Mouse (Mus musculus) frontal cortex, adult 2 months (tissue): ENCODE measurements at regions not wholly inside any gene's neighbourhood (a gene's known extent, or its start where the extent isn't known, plus 50 kb on each side); places are given as distances from the start of the nearest gene placed in this dataset.
"Not testable (repeated sequence)": the region's sequence is repeated elsewhere in the genome, so short reads cannot be mapped to it uniquely, and the experiment has no call there.

Experiments
- DNase-seq, 2 experiments: peaks; one replicate each; pipeline ENCODE4 v3.0.0; 2022; ENCODE audit warnings: low spot score in 1 of 2; ENCODE audit errors: extremely low spot score in 1 of 2

DNA sequence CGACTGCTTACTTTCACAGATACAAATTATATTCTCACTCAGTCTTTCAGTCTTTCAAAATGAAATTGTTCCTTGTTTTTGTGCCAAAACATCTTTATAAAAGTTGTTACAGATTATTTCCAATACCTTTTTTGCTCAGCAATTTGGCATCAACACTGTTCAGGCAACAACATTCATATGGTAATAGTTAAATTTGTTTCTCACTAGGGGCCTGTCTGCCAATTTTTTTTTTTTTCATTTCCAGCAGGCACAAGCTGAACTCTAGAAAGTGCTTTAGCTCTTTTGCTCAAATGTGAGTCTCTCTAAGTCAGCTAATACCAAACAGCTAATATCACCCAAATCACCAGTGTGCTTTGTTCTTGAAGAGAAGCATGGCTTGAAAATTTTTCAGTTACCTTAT, 199.4 kb downstream of the Antxr2 start:
- DNase-seq, result no peak

DNA sequence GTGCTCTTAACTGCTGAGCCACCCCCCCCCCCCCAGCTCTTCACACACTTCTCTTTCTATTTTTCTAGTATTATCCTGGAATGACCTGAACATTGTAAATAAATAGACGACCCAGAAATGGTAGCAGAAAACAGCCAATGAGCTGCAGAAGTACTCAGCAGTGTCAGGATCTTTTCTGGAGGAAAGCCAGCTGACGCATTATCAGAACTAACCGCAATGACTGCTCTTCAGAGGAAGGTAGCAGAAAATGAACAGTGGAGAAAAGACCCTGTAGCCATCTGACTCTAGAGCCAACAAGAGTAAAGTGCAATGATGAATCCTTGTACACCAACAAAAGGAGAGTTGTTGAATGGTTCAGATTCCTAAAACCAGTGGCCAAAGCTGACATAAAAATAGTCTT, 213.4 kb downstream of the Antxr2 start:
- no peak for DNase-seq

GRCm38 (mm10) chr5:97815357-97815756, 215.5 kb downstream of the Antxr2 start:
- no peak for DNase-seq

GRCm38 (mm10) chr5:97814700-97815099, 216.1 kb downstream of the Antxr2 start:
- DNase-seq, result no peak

- DNase-seq, result no peak
Observed at GRCm38 (mm10) chr5:97812611-97813350, 218.1 kb downstream of the Antxr2 start.

DNA sequence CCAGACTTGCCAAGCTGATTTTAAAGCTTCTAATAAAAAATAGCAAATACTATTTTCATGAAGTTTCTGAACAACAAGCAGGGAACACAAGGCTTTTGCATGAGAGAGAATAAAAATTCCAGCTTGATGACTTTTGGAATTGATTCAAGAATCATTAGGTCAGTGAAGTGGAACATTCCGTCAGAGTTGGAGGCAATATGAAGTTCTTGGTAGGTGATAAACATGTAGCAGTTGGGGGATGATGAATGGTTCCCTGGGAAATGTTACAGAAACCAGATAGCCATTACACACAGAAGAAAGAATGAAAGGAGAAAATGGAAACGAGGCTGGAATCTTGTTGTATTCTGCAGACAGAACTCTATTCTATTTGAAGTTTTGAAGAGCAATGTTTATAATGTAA, 221.8 kb downstream of the Antxr2 start:
- no peak for DNase-seq

- DNase-seq, result no peak
Observed at GRCm38 (mm10) chr5:97807171-97807570, 223.7 kb downstream of the Antxr2 start.

GRCm38 (mm10) chr5:97806754-97807153, 224.1 kb downstream of the Antxr2 start:
- no peak for DNase-seq

DNA sequence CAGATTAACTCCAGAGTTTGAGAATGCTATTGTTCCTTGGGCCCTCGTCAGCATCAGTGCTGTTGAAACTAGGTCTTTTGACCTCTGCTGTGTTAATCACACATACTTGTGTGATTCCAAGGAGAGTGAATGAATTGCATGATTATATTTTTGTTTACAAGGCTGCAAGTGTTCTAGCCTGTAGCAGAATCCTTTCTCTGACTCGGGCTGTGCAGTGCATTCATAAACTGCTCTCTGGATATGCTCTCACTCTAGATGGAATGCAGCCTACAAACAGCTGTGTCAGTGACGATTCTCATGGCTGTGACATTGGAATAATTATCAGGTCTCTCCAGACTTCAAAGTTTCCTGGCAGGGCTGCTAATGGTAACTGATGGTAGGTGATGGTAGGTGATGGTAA, 230.8 kb downstream of the Antxr2 start:
- no peak for DNase-seq

- no peak for DNase-seq
Observed at GRCm38 (mm10) chr5:97788175-97788574, 242.7 kb downstream of the Antxr2 start.

- DNase-seq, result no peak
Observed at GRCm38 (mm10) chr5:97787001-97787400, 243.8 kb downstream of the Antxr2 start.

GRCm38 (mm10) chr5:97775100-97775499, 255.7 kb downstream of the Antxr2 start:
- not testable (repeated sequence) for DNase-seq

GRCm38 (mm10) chr5:97773451-97773850, 257.4 kb downstream of the Antxr2 start:
- DNase-seq, result not testable (repeated sequence)

GRCm38 (mm10) chr5:97737339-97737738, 280.5 kb upstream of the Gk2 start:
- no peak for DNase-seq

- DNase-seq, result no peak
Observed at GRCm38 (mm10) chr5:97730920-97731319, 274.1 kb upstream of the Gk2 start.

- DNase-seq, result not testable (repeated sequence)
Observed at GRCm38 (mm10) chr5:97719364-97719763, 262.5 kb upstream of the Gk2 start.

DNA sequence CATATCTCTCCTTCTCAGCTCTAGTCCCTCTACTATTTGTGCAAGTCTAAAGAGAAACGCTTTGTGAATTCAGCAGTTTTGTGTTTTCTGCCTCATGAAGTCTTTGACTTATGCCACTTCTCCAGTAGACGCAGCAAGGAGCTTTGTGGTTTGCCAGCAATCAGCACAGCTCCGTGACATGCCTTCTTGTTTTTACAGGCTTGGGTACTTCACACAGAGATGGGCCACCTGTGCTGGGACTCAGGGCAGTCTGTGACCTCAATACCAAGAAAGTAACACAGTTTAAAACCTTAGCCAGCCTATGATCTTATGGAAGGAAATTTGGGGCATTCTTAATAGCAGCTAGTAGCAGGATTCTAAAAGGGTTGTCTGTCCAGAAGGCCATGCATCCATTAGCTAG, 248.4 kb upstream of the Gk2 start:
- DNase-seq, result no peak

DNA sequence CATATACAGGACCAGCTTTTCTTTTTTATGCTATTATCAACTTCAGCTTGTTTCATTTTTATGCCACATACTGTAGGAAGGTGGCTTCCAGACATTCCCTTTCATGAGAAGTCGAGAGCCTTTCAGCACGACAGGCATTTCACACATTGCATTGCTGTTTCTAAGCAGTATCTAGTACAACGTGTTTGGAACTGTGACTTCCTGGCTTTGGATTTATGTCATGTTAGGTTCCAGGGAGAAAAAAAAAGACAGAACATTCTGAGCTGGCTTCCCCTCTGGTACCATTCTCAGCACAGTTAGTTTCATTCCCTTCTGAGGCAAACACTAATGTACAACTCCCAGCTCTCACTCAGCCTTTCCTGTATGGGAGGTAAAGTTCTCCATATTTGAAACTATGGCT, 243.7 kb upstream of the Gk2 start:
- peak; percentile 44 to 45 for DNase-seq

DNA sequence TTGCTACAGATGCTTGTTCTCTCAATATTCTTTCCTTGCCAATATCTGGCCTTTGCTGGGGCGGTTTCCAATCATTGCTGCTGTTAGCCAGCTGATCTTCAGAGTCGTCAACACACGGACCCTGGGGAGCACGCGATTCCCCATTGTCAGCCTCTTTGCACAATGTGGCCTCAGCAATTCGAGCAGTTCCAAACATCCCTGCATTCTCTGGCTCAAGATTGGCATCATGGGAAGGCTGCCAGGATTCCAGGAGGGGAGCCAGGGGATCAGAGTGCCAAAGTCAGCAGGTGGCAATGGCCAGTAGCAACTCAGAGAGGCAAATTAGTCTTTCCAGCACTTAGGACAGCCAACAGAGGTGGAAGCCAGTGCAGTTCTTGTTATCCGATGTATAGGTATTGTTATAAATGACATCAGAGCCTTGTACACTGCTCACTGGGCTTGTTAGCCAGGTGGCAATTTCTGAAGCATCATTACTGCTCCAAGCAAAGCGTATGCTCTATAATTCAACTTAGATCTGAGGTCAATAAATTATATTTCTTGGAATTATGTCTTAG, 240.8 kb upstream of the Gk2 start:
- DNase-seq, result peak in 1 of 2 experiments; percentile 4

GRCm38 (mm10) chr5:97693333-97693940, 236.6 kb upstream of the Gk2 start:
- peak in 1 of 2 experiments; percentile 45 for DNase-seq

- no peak for DNase-seq
Observed at GRCm38 (mm10) chr5:97685443-97685842, 228.6 kb upstream of the Gk2 start.
